Mouse (Mus musculus) telencephalon, adult 2 months (tissue): ENCODE measurements around the gene Msl3l2.

Source experiments
- DNase-seq: peaks from one replicate; pipeline ENCODE4 v3.0.0-alpha.2; 2011; ENCODE audit warnings: low read depth, low spot score

Gene Msl3l2

DNA sequence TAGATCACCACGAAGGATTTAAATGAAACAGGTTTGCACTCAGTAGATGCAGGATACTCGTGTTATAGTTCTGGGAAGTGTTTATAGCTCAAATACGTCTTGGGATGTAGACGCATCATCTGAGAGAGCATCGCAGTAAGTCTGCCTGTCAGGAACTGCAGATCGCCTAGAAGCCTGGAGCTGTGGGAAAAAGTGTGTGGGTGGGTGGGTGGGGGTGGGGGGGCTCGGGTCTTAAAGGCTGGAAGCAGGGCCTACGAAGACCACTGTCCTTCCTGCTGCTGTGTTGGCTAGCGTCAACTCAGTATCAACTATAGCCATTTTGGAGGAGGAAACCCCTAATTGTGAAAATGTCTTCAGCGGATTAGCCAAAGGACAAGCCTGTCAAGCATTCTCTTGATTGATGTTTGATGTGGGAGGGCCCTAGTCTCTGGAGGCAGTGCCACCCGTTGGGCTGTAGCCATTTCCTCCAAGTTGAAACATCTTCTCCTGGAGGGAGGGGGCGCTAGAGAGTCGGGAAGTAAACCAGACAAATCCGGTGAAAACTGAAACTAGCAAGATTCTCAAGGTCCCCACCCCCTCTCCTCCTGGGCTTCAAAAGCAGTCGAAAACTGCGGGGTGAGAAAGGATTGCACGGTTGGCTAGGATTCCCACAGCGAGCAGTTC is at the start of gene Msl3l2:
Gene Msl3l2, plus strand, starts transcription at position 585 of the 663 bp plus-strand sequence.
- peak; percentile 90 for DNase-seq

DNA sequence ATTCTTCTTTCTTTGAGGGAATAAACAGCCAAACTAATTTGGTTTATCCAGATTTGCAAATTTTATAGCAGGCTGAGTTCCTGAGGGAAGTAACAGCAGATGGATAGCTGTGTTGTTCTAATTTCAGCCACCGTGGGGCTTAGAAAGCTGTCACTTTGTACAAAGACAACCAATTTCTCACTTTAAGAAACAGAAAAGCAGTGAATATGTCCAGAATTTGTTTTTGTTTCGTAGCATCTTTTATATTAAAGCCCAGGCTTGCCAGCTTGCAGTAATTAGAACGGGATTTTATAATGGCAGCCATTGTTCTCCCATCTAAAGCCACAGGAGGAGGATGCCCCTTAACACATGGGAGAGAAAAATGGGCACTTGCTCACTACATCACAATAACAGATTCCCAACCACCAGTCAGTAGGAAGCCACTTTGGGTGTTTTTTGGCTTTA is 47.7 kb upstream of the Msl3l2 start:
- peak; percentile 63 for DNase-seq

DNA sequence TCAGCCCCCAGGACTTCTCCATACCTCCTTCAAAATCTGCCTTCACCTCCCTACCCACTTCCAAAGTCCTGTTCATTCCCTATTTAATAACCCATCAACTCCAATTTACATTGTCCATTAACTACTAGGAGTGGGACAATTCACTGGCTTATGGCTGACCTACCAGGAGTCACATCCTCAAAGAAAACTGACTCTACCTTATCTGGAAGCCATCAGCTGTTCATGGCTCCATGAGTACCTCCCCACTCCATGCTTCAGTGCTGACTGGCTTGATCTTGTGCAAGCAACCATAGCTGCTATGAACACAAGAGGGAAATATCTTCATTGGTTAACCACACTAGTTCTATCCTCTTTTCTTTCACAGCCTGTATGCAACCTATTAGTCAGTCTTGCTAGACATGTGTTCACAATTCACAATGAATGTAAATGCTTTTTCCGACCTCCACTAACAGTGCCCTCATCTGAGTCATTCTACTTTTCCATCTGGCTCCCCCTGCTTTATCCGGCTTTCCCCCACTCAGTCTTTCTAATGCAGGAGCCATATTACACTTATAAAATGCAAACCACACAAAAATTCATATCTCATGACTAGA is 45.4 kb upstream of the Msl3l2 start:
- peak; percentile 19 for DNase-seq

DNA sequence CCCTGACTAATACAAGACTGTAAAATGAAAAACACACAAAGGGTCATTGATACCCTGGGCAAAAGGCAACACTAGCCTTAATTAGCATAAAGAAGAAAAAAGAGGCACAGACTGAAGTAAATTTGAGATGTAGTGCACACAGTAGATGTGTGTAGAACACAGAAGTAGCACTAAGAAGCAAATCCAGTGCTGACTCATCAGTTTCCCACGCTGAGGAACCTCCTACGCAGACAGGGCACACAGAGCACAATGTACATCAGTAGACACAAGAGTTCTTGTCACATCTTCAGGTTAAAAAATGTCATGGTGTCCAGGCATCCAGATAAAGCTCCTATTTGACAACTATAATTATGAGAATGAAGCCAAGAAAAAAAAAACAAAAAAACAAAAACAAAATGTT is 44.0 kb upstream of the Msl3l2 start:
- DNase-seq: peak; percentile 35

DNA sequence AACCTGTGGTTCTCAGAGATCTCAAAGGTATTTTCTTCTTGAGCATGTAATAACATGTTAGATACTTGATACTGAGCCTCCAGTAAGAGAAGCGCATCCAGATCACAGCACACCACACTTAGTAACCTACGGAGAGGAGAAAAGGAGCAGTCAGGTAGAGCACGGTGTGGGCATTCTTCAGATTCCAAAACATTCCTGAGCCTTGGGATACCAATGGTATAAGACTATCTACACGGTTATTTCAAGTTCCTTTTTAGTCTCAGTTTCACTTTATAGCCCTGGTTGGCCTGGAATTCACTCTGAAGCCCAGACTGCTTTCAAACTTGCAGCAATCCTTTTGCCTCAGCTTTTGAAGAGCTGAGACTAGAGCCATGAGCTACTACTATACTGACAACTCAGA is 17.0 kb upstream of the Msl3l2 start:
- no peak for DNase-seq

DNA sequence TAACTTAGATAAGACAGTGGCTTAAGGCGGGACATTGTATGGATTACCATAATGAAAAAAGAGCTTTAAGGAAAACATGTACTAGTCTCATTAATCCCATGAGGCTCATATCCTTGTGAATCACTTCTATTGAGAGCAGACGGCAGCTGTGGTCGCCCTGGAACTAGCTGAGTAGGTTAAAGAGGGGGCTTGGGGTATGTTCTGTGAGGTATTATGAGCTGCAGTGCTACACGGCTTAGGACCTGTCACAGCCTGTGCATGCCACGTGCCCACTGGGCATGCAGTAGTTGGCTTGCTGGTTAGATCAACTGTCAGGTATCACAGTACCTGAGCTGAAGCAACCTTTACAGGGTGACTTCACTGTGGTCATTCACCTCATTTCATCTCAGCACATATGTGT is 12.1 kb upstream of the Msl3l2 start:
- DNase-seq: no peak

DNA sequence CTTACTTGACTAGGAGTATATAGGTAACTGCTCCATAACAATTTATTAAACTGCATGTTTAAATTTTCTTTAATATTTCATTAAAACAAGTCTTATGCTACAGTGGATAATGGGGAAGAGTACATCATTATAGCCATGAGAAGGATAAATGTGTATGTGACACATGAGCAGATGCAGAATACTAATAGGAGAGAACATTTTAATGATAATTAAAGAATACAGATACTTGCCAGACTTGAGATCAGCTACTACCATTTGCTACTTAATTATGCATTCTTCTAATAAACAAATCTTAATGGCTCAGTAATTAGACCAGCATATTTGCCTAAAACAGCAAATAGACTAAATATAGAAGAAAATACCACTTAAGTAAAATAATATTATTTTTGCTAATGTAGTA is 10.0 kb upstream of the Msl3l2 start:
- DNase-seq: no peak

DNA sequence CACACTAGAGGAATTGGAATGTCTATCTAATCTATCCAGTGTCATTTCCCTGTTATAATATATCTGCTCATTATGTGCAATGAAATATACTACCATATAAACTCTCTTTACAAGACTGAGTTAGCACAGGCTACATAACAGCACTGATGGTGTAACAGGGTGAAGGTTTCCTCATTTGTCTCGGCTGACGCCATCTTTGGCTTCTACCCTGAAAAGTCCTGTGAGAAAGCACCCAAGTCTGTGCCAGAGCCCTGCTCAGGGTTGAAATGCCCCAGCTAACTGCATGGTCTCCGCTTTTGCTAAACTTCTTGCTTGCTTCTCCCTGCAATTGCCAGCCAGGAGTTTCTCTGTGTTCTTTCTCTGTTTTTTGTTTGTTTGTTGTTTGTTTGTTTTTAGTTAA is 7.6 kb upstream of the Msl3l2 start:
- no peak for DNase-seq

DNA sequence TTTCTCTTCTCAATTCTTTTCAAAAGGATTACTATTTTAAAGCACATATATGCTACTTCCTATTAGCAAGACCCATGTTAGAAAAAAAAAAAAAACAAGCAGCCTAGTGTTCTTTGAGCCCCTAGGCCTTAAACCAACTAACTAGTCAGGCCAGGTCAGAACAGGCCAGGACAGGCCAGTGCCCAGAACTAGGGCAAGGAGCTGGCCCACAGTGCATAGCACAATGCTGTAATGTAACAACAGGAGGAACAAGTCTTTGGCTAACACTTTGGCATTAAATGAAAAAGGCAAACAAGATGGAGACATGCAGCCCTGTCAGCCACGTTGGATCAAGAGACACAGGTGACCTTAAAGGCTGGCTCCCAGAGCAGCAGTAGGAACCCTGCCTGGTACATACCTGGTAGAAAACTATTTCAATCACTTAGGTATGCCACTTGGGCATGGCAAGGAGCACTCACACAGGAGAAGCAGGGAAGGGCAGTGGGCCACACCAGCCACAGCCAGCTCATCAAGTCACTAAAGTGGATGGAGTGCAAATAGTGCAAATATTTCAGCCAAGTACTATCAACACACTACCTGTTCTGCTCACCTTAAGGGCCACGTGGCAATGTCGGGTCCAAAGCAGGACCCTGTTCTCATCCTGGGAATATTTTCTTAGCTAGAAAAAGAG is 6.9 kb upstream of the Msl3l2 start:
- DNase-seq: no peak

DNA sequence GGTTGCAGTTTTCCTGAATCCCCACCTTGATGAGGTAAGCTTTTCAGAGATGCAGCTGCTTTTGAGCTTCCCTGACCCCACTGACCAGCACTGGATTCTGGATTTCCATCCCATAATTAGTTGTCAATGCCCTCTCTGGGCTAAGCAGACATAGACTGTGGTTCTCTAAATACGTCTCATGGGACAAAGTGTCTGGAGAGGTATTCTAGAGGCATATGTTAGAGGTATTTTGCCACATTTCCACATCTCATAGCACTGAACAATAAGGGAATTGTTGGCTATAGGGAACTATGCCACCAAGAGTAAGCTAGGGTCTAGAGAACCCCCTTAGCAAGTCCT is 248 bp downstream of the Msl3l2 start:
- no peak for DNase-seq

DNA sequence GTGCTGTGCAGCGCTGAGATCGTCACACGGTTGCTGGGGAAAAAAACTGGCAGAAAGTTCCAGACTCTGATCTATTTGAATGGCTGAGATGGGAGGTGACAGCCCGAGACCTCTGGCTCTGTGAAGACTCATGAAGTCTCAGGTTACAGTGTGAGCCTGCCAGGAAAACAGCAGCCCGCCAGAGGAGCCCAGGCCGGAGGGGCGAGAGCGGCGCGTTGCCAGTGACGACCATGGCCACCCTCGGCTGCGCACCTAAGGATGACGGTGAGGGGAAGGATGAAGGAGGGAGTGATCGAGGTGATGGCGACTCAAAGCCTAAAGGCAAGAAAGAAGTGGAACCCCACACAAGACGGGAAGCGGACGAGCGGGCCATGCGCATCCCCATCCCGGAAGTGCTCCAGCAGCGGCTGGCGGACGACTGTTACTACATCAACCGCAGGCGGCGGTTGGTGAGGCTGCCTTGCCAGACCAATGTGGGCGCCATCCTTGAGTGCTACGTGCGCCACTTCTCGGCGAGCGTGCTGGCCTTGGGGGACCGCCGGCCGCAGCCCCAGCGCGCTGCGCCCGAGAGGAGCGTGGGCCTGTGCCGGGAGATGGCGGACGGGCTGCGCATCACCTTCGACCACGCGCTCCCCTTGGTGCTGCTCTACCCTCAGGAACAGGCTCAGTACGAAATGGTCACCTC is 8.4 kb downstream of the Msl3l2 start:
- peak; percentile 54 for DNase-seq

DNA sequence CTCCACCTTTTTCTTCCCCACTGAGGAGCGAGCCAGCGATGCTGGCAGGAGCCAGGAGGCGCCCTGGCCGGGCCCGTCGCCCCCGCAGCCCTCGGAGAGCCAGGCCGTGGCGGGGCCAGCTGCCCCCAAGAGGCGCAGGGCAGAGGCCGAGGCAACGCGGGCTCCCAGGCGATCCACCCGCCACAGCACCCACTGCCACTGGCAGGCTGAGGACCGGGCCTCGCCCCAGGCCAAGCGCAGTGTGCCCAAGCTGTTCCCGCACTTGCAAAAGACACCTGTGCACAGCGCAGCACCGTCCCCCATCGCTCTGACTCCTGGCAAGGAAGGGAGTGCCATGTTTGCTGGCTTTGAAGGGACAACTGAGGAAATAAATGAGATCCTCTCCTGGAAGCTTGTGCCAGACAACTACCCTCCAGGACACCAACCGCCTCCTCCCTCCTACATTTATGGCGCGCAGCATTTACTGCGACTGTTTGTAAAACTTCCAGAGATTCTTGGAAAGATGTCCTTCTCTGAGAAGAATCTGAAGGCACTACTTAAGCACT is 9.0 kb downstream of the Msl3l2 start:
- peak; percentile 42 for DNase-seq

DNA sequence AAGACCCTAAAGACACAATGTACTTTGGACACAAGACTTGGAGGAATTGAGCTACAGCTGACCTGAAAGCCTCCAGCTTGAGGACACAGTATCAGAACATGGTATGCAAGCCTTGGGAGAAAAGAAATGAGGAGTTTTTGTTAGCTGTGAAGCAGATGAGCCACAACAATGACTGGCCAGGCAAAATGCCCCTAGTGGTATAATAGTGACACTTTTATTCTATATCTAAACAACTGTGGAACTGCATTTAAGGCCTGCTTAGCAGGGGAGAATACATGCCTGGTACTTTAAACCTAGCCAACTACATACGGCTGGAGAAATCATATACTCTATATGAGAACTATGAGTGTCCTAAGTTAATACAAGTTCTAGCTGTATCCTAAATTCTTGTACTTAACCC is 20.3 kb downstream of the Msl3l2 start:
- no peak for DNase-seq

DNA sequence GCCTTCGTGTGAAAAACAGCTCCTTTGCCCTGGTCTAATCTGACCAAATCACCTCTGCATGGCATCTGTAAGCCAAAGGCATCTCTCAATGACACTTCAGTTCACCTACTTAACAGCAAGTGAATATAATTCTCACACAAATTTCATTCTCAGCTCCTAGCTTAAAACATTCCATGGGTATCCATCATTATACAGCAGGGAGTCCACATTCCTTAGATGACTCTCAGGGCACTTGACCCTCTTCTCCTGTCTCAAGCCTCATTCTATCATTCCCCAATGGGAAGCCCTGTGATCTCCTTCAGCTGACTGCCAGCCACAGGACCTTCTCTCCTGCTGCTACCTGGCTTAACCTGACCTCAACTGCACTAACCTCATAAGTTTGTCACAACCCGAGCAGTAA is 22.9 kb downstream of the Msl3l2 start:
- no peak for DNase-seq

DNA sequence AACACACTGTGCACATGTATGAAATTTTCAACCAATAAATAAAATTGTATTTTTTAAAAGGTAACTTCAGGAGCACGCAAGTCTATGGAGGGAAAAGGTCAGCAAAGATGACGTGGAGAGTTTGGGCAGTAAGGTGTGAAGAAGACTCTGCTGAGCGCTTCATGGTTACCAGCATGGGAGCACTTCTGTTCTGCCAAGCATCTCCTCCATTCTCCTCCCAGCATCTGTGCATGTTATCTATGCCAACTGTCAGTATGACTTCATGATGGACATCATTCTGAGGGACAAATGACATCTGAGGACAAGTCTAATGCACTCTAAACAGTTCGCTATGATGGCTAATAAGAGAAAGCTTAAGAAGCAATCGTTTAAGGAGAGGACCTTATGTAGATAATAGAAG is 30.5 kb downstream of the Msl3l2 start:
- no peak for DNase-seq

DNA sequence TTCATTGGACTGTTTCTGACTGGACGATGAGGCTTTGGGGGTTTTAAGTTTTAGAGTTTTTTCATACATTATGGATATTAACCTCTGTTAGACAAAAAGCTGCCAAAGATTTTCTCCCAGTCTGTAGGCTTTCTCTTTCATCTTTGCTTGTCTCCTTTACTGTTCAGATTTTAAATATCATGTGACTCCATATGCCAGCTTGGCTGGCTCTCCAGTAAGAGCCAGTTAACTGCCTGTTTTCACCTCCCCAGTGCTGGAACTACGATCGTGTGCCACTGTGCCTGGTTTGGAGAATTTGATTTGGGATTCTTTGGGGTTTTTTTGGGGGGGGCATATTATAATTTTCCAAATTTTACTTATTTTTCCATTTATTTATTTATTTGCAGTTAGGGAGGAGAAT is 42.2 kb downstream of the Msl3l2 start:
- no peak for DNase-seq

DNA sequence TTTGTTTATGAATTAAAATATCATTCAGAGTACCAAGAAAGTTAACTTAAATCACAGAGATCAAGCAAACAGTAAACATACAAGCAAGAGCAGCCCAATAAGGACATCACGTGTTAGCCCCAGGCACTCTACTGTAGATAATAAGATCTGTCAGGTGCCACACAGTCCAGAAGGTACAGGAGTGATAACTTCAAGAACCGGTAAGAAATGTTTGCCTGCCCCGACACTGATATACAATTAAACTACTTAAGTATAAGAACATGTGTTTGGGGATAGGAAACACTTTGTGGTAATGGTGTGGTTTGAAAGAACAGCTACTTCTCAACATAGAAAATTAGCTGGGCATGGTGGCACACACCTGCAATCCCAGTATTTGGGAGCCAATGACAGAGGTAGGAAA is 50.2 kb downstream of the Msl3l2 start:
- DNase-seq: no peak

DNA sequence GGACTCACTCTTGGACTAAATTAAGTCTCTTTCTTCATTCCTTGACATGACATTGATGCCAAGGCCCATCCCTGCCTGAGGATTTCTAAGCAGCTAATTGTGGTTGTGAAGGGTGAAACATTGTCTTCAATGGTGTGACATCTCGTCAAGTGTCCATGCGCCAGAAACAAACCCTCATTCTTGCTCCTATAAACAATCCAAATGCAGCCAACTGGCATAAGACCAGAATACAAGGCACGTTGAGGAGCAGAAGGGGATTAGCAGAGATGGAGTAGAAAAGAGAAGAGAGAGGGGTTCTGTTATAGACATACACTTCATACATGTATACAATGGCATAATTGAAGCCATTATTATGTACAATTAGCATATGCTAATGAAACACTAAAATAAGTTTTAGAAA is 51.5 kb downstream of the Msl3l2 start:
- DNase-seq: no peak

DNA sequence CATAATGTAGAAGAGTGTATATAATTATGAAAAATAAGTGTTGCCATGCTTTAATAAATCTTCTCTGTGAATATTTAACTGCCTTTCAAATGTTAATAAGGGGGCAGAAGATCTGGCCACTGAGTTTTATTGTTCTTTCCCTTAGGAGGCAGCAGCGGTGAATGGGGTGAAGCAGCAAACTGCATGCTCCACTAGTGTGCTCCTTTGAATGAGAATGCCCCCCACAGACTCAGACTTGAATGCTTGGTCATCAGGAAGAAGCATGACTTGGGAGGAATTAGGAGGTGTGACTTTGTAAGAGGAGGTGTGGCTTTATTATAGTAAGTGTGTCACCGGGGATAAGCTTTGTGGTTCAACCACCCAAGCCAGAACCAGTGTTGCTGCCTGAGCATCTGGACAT is 52.0 kb downstream of the Msl3l2 start:
- no peak for DNase-seq

DNA sequence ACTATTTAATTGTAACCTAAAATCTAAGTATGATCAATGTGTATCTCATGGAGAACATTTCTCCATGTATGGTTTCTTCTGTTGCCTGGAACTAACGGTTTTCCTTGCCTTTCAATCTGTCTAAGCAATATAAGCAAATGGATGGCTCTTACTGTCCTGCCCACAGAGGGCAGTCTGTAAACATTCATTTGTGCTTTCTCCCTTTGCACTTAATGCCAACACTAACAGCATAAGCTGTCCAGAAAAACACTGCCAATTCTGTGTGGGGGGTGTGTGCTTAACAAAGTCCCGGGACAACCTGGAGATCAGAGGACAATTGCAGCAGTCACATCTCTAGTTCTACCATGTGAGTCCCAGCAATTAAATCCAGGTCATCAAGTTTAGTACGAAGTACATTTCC is 57.7 kb downstream of the Msl3l2 start:
- no peak for DNase-seq

DNA sequence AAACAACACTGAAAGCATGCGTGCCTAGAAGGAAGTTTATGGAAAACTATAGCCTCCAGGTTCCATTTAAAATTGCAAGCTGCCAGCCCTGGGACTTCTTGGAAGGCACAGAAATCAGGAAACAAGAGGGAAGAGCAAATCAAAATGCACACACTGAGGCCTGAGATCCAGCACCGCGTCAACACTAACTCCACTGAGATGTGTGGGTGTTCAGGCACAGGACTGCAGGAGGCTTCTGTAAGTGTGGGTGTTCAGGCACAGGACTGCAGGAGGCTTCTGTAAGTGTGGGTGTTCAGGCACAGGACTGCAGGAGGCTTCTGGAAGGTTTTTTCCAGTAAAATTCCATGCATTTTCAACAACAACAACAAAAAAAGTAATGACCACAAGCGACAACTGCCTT is 59.0 kb downstream of the Msl3l2 start:
- DNase-seq: peak; percentile 50
